Mouse (Mus musculus) megakaryocyte, embryonic 14.5 days (primary cell): ENCODE data around the gene 4930430F08Rik. TPM values are rescaled to one million over a fixed set of nuclear protein-coding genes. Genes with fewer than 3 reads are reported as not detected.
"Not testable (repeated sequence)": the region's sequence is repeated elsewhere in the genome, so short reads cannot be mapped to it uniquely, and the experiment has no call there.

Experiments used
- H3K27me3 ChIP-seq: replicated peaks from 2 replicates; pipeline ENCODE3; 2012; ENCODE audit warnings: inconsistent platforms
- H3K36me3 ChIP-seq: replicated peaks from 2 replicates; pipeline ENCODE3; 2012; ENCODE audit warnings: low read length, inconsistent platforms, mixed read lengths
- H3K4me1 ChIP-seq: 2 replicates; pipeline ENCODE4 v1.6.1; 2012; ENCODE audit warnings: inconsistent platforms
- H3K4me3 ChIP-seq: replicated peaks from 2 replicates; pipeline ENCODE3; 2012; ENCODE audit warnings: moderate library complexity, mild to moderate bottlenecking, inconsistent platforms
- H3K9me3 ChIP-seq: 2 replicates; pipeline ENCODE4 v1.6.1; 2012; ENCODE audit warnings: inconsistent platforms
- FLI1 ChIP-seq: IDR thresholded peaks from 2 replicates; pipeline ENCODE4 v1.6.1; 2012; ENCODE audit warnings: low read length, inconsistent platforms, mixed read lengths
- GATA1 ChIP-seq: IDR thresholded peaks from 3 replicates; pipeline ENCODE4 v1.6.1; 2012; ENCODE audit warnings: mixed read lengths, low read length, inconsistent platforms, borderline replicate concordance
- polyA plus RNA-seq: library from polyadenylated mRNA; stranded (reverse); fragments of >175 nt; gene quantifications from 2 replicates; pipeline ENCODE4 v1.2.3, GENCODE M21; 2012; ENCODE audit warnings: low replicate concordance; ENCODE audit not compliant: insufficient read depth

Gene 4930430F08Rik
- polyA plus RNA-seq, 1 experiment = 3.3 TPM

DNA sequence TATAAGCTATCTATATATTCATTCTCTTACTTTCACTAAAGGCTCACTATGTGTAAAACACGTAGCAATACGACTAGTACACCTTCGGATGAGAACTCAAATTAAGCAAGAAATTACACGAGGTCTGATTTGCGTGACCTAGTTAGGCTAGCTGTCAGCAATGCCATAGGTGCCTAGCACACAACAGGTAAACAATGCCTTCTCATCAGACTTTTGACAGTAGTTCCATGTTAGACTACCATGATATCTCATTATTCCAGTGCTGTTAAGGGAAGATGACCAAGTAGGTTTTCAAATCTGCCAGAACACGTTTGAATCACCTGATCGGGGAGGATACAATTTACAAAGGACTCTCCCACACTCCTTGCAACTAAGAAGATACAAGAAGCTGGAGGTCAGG, 1.7 kb downstream of the 4930430F08Rik start:
- H3K4me1 ChIP-seq = peaks cover 14% of the 10 kb centered on the region
- H3K4me3 ChIP-seq = peak overlapping the region; percentile 97
- H3K27me3 ChIP-seq = no peaks in the 10 kb centered on the region
- H3K9me3 ChIP-seq = no peaks in the 10 kb centered on the region
- TF ChIP-seq FLI1 (no peak), GATA1 (no peak)
- peaks cover 19% of the 10 kb centered on the region for H3K36me3 ChIP-seq

DNA sequence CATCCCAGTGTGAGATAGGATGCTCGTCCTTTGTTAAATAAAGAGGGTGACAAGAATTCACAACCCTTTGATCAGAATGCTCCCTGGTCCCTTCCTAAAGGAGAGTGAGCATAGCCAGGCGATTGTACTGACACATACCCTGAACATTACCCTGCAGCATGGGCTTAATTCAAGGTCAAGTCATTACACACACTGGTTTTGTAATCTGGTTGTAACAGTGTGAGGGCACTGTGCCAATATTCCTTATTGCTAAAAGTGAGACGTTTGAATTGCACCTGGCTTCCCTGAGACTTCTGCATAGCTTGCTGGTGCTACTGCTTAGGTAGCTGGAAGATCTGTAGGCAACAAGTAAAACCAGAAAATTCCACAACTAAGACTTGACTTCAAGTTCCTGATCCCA, 6.0 kb downstream of the 4930430F08Rik start:
- H3K9me3 ChIP-seq = no peaks in the 10 kb centered on the region
- H3K4me3 ChIP-seq = no peak overlapping the region
- TF ChIP-seq GATA1 = no peak
- TF ChIP-seq FLI1 = no peak
- H3K4me1 ChIP-seq = peaks cover 14% of the 10 kb centered on the region
- peaks cover 19% of the 10 kb centered on the region for H3K36me3 ChIP-seq
- no peaks in the 10 kb centered on the region for H3K27me3 ChIP-seq

DNA sequence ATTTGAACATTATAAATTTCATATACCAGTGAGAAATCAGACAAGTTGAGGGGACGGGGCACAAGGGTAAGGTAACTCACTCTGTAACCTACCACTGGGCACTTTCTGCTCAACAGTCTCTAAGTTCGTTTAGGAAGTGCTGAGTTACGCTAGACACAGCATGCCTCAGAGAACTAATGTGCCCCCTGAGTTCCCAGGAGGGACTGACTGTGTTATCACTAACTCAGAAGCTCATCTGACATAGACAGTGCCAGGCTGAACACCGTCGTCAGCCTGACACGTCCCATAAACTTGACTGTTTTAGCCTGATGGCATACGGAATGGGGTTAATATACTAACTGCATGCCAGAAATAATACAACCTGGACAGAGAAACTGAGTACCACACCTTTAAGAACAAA, 14.9 kb downstream of the 4930430F08Rik start:
- Histone ChIP-seq H3K4me1 (peaks cover 7% of the 10 kb centered on the region; the same call in 1 of the 2 replicates), H3K9me3 (no peaks in the 10 kb centered on the region), H3K4me3 (no peak overlapping the region), H3K27me3 (no peaks in the 10 kb centered on the region), H3K36me3 (peaks cover 61% of the 10 kb centered on the region)
- TF ChIP-seq GATA1 (no peak), FLI1 (no peak)

DNA sequence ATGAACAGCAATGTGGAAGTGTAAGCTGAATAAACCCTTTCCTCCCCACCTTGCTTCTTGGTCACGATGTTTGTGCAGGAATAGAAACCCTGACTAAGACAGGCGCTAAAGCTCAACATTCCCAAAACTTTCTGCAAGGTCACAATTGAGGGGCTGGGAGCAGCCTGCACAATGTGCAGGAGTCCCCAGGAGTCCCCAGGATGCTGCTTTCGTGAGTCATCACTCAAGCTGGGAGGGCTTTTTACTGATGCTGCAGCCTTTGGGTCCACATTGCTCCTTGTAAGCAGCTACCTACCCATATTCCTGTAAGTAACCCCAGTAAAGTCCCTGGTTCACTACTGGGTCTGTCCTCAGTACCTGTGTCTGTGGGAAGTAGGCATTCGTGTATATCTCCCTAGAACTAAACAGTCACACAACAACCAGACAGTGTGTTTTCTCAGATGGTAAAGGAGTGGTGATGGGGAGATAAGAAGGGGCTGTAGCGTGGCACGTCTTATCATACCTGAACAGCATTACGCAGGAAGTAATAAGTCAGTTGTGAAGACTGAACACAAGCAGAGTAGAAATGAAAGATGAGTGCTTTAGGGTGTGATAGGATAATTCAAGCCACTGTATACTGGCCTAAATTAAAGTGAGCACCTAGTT, 15.6 kb downstream of the 4930430F08Rik start:
- Histone ChIP-seq H3K9me3 (no peaks in the 10 kb centered on the region), H3K4me1 (peaks cover 7% of the 10 kb centered on the region; the same call in 1 of the 2 replicates), H3K4me3 (no peak overlapping the region), H3K27me3 (no peaks in the 10 kb centered on the region), H3K36me3 (peaks cover 61% of the 10 kb centered on the region)
- TF ChIP-seq FLI1 (no peak), GATA1 (no peak)

DNA sequence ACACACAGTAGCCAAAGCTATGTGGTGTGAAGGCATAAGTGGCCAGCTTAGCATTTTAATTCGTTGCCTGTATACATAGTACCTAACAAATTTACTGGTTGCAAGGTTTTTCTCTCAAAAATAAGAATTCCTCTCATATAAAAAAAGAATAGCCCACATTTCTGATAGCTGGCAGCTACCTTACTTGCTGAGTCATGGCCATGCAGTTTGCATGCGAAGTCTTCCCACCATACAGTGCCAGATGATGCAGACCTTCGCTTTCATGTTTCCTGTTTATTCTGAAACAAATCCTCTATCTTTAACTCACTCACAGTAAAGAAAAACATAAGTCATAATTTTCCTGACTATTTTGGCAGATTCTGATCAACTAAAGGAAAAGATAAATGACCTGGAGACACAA, 18.5 kb downstream of the 4930430F08Rik start:
- H3K36me3 ChIP-seq = peaks cover 55% of the 10 kb centered on the region
- H3K9me3 ChIP-seq = no peaks in the 10 kb centered on the region
- H3K4me1 ChIP-seq = peaks cover 7% of the 10 kb centered on the region; the same call in 1 of the 2 replicates
- TF ChIP-seq GATA1 = no peak
- no peak for TF ChIP-seq FLI1
- H3K4me3 ChIP-seq = no peak overlapping the region
- no peaks in the 10 kb centered on the region for H3K27me3 ChIP-seq

DNA sequence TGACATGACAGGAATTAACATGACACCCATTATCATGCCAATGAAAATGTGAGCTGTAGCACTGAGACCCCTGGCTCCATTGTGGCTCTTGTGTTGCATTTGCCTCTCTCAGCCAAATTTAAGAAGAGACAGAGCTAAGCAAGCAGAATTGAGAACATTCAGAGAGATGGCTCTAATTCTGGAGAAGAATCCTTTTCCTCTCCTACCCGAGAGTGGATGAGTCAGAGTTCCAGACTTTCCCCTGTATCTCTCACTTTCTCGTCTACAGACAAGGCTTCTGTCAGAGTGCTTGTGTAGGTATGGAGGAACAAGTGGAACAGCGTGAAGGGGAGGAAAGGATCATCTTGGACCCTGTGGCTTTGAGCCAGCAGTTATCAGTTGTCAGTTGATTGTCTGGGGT, 26.1 kb downstream of the 4930430F08Rik start:
- no peaks in the 10 kb centered on the region for H3K27me3 ChIP-seq
- no peaks in the 10 kb centered on the region for H3K4me1 ChIP-seq
- no peak overlapping the region for H3K4me3 ChIP-seq
- peaks cover 50% of the 10 kb centered on the region for H3K36me3 ChIP-seq
- TF ChIP-seq FLI1 (no peak), GATA1 (no peak)
- H3K9me3 ChIP-seq = no peaks in the 10 kb centered on the region

DNA sequence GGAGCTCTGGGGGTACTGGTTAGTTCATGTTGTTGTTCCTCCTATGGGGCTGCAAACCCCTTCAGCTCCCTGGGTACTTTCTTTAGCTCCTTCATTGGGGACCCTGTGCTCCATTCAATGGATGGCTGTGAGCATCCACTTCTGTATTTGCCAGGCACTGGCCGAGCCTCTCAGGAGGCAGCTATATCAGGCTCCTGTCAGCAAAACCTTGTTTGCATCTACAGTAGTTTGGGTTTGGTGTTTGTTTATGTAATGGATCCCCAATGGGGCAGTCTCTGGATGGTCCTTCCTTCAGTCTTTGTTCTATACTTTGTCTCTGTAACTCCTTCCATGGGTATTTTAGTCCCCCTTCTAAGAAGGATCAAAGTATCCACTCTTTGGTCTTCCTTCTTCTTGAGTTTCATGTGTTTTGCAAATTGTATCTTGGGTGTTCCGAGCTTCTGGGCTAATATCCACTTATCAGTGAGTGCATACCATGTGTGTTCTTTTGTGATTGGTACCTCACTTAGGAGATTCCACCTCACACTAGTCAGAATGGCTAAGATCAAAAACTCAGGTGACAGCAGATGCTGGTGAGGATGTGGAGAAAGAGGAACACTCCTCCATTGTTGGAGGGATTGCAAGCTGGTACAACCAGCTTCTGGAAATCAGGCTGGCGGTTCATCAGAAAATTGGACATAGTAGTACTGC, 29.9 kb downstream of the 4930430F08Rik start:
- H3K9me3 ChIP-seq, H3K4me3 ChIP-seq, H3K4me1 ChIP-seq, H3K27me3 ChIP-seq: not testable (repeated sequence)
- peaks cover 37% of the 10 kb centered on the region for H3K36me3 ChIP-seq

DNA sequence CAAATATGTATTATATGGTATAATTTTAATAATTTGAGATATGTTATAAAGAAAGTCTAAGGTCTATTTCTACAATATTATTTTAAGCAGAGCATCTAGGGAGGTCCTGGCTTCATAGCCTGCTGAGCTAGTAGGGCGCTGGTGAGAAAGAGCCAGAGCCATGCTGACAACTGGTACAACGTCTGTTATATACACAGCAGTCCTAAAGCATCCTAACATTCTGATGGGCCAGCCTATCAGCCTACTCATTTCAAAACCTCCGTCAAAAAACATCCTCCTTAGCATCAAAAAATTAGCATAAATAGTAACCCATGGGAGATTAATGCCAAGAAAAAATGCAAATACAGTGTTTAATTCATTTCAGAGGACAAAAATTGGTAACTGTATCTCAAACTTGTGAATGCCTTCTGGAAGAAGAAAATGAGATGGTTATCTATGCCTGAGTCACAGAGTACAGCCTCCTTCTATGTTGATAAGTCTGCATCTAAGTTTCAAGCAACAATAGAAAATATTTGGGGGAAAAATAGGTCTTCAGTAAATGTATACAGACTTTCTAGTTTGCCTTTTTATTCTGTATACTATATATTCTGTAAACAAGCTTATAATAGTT, 33.6 kb downstream of the 4930430F08Rik start:
- Histone ChIP-seq H3K4me1 (no peaks in the 10 kb centered on the region), H3K27me3 (no peaks in the 10 kb centered on the region), H3K4me3 (no peak overlapping the region), H3K36me3 (peaks cover 21% of the 10 kb centered on the region), H3K9me3 (no peaks in the 10 kb centered on the region)
- TF ChIP-seq FLI1 = no peak
- no peak for TF ChIP-seq GATA1

DNA sequence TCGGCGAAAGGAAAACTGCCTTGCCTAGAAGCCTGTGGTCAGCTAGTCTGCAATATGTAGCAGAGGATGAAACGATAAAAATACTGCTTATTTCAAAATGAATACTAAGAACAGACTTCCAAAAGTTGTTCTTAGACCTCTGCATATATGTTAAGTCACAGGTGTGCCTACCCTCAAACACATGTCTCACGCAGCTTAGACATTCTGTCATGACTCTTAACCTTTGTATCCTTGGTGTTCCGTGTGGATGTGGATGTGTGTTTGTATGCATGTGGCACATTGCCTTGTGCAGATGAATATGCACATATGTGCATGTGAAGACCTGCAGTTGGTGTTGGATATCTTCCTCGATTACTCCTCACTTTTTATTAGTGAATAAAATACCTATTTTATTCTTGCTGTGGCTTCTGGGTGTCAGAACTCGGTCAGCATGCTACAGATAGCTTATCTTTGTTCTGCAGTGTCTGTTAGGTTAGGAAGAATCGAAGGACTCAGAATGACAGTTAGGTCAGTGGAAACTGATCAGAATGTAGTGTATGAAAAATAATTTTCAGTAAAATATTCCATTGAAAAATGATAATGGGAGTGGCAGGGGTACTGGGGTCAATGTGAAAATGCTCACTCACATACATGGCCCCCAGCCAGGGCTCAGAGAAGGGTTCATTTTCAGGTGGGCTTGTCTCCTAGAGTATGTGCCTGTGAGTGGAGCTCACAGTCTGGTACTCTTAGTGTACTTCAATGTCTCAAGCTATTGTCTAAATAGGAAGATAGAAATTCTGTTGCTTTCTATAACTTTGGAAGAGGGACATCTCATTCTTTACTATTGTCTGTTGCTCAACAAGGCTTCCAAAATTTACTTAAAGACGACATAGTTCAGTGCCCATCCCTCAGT, 65.5 kb downstream of the 4930430F08Rik start:
- peaks cover 2% of the 10 kb centered on the region for H3K36me3 ChIP-seq
- no peaks in the 10 kb centered on the region for H3K27me3 ChIP-seq
- no peak for TF ChIP-seq GATA1
- TF ChIP-seq FLI1 = no peak
- H3K4me1 ChIP-seq = peaks cover 4% of the 10 kb centered on the region
- no peaks in the 10 kb centered on the region for H3K9me3 ChIP-seq
- H3K4me3 ChIP-seq = no peak overlapping the region

DNA sequence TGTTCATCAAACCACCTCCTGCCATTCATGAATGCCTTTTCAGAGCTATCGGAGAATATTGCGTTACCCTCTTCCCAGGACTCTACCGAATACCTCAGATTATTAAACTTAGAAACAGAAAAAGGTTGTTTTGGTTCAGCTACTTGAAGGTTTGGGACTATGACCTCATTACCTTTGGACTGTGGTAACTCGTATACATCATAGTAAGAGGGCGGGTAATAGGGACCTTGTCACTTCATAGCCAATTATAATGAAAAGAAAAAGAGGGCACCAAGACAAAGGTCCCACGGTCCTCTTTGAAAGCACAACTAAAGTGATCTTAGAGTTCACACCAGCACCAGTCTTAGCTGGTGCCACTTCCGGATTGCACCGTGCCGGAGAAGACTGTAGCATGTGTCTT, 67.9 kb downstream of the 4930430F08Rik start:
- Histone ChIP-seq H3K4me1 (peaks cover 4% of the 10 kb centered on the region), H3K4me3 (no peak overlapping the region), H3K27me3 (no peaks in the 10 kb centered on the region), H3K9me3 (no peaks in the 10 kb centered on the region), H3K36me3 (peaks cover 9% of the 10 kb centered on the region)
- TF ChIP-seq FLI1 (no peak), GATA1 (no peak)

Other genes starting within 250 kb of the 4930430F08Rik start
- not detected in 2 replicates for gene Gm4302, start 249.6 kb downstream of the 4930430F08Rik start, polyA plus RNA-seq
- not detected in 2 replicates for gene Gm4303, start 244.5 kb downstream of the 4930430F08Rik start, polyA plus RNA-seq
- not detected in 2 replicates for gene Gm4305, start 239.3 kb downstream of the 4930430F08Rik start, polyA plus RNA-seq
- gene Gm4307, start 229.1 kb downstream of the 4930430F08Rik start, polyA plus RNA-seq = not detected in 2 replicates
- not detected in 2 replicates for gene Gm4312, start 207.9 kb downstream of the 4930430F08Rik start, polyA plus RNA-seq
- gene Tmtc3, start 103.1 kb downstream of the 4930430F08Rik start, polyA plus RNA-seq = 0.31 TPM in 1 of 2 replicates, not detected in the other
- gene Cep290, start 102.9 kb downstream of the 4930430F08Rik start, polyA plus RNA-seq = 0.12 TPM in 1 of 2 replicates, not detected in the other
- gene 1700017N19Rik, start 61 bp upstream of the 4930430F08Rik start, polyA plus RNA-seq = not detected in 2 replicates